Mouse (Mus musculus) lung, adult 2 months (tissue): ENCODE measurements around the gene Tor3a.

Experiments
- CTCF ChIP-seq: fragments of 200-500 bp; IDR thresholded peaks from 2 replicates; pipeline ENCODE4 v1.5.1; 2011; ENCODE audit warnings: mild to moderate bottlenecking, low read length, control low read depth; ENCODE audit not compliant: insufficient read depth
- POLR2A ChIP-seq: fragments of 200-500 bp; IDR thresholded peaks from 2 replicates; pipeline ENCODE4 v1.6.1; 2011; ENCODE audit warnings: low read depth, mild to moderate bottlenecking, control low read depth, low read length, borderline replicate concordance; ENCODE audit errors: extremely low read depth

GRCm38 (mm10) chr1:156665777-156666176 lies 8.4 kb downstream of the Tor3a start:
- TF ChIP-seq CTCF, result no peak
- TF ChIP-seq POLR2A, result no peak
